Mouse (Mus musculus): ENCODE measurements around the gene Olfr625-ps1.
"Not testable (repeated sequence)": the region's sequence is repeated elsewhere in the genome, so short reads cannot be mapped to it uniquely, and the experiment has no call there.

The Olfr625-ps1 gene

GRCm38 (mm10) chr7:103682420-103682819 is at the start of gene Olfr625-ps1:
TSS of gene Olfr625-ps1 (plus strand) at chr7:103682720.
- no peak for DNase-seq (ENCODE audit: low spot score)

GRCm38 (mm10) chr7:103636795-103637194 is 45.7 kb upstream of the Olfr625-ps1 start:
- DNase-seq (ENCODE audit: low spot score) = no peak

GRCm38 (mm10) chr7:103642602-103643001 is 39.9 kb upstream of the Olfr625-ps1 start, which contains the start of gene Olfr622:
TSS of gene Olfr622 (minus strand) at chr7:103642702.
- DNase-seq (ENCODE audit: low spot score) = no peak

- DNase-seq (ENCODE audit: low spot score) = no peak
These were observed 38.5 kb upstream of the Olfr625-ps1 start for GRCm38 (mm10) chr7:103644070-103644469.

GRCm38 (mm10) chr7:103663598-103663997 is 18.9 kb upstream of the Olfr625-ps1 start, which contains the start of gene Olfr623:
TSS of gene Olfr623 (minus strand) at chr7:103663698.
- no peak for DNase-seq (ENCODE audit: low spot score)

- DNase-seq (ENCODE audit: low spot score) = no peak
These were observed 11.4 kb upstream of the Olfr625-ps1 start, which contains the start of gene Olfr624 for GRCm38 (mm10) chr7:103671091-103671490. TSS of gene Olfr624 (minus strand) at chr7:103671191.

GRCm38 (mm10) chr7:103699469-103699868 is 16.9 kb downstream of the Olfr625-ps1 start:
- no peak for DNase-seq (ENCODE audit: low spot score)

GRCm38 (mm10) chr7:103712024-103712423 is 29.5 kb downstream of the Olfr625-ps1 start:
- DNase-seq (ENCODE audit: low spot score) = no peak

- DNase-seq (ENCODE audit: low spot score) = no peak
These were observed 31.9 kb downstream of the Olfr625-ps1 start, which contains the start of gene Olfr243 for GRCm38 (mm10) chr7:103714371-103714770. TSS of gene Olfr243 (plus strand) at chr7:103714671.

- not testable (repeated sequence) for DNase-seq (ENCODE audit: low spot score)
These were observed 33.9 kb downstream of the Olfr625-ps1 start for GRCm38 (mm10) chr7:103716398-103716797.

GRCm38 (mm10) chr7:103730074-103730473 is 47.6 kb downstream of the Olfr625-ps1 start, which contains the start of gene Olfr628:
TSS of gene Olfr628 (plus strand) at chr7:103730374.
- no peak for DNase-seq (ENCODE audit: low spot score)
